Mouse (Mus musculus) heart, postnatal 0 days (tissue): ENCODE results near the gene Fryl. TPM values are rescaled to one million over a fixed set of nuclear protein-coding genes. Genes with fewer than 3 reads are reported as not detected.

Source experiments
- ATAC-seq: fragments of 200-750 bp; cut with Nextera tagmentation; 2 replicates; pipeline ENCODE4 v1.8.0; 2017; ENCODE audit warnings: low read depth, moderate number of reproducible peaks, moderate library complexity; ENCODE audit not compliant: insufficient read depth
- DNase-seq: peaks from one replicate; pipeline ENCODE4 v3.0.0-alpha.2; 2016; ENCODE audit warnings: low spot score
- H3K27ac ChIP-seq: fragments of 300-500 bp; sonication (generic); 2 replicates; pipeline ENCODE4 v1.5.1; 2014; ENCODE audit warnings: low read depth, mild to moderate bottlenecking
- H3K27me3 ChIP-seq: fragments of 300-500 bp; sonication (generic); 2 replicates; pipeline ENCODE4 v1.6.1; 2014; ENCODE audit warnings: low read length, mixed read lengths; ENCODE audit not compliant: control insufficient read depth, insufficient read depth
- H3K36me3 ChIP-seq: fragments of 300-500 bp; sonication (generic); replicated peaks from 2 replicates; pipeline ENCODE4 v1.6.1; 2014; ENCODE audit warnings: low read length, mixed read lengths; ENCODE audit not compliant: control insufficient read depth, insufficient read depth
- H3K4me1 ChIP-seq: fragments of 300-500 bp; sonication (generic); 2 replicates; pipeline ENCODE4 v1.6.1; 2014; ENCODE audit warnings: antibody characterized with exemption; ENCODE audit not compliant: control insufficient read depth, insufficient read depth
- H3K4me2 ChIP-seq: fragments of 300-500 bp; sonication (generic); 2 replicates; pipeline ENCODE4 v1.6.1; 2014; ENCODE audit warnings: low read depth, mild to moderate bottlenecking, low read length, moderate library complexity
- H3K4me3 ChIP-seq: fragments of 300-500 bp; sonication (generic); 2 replicates; pipeline ENCODE4 v1.5.1; 2014; ENCODE audit warnings: low read depth, low read length
- H3K9ac ChIP-seq: fragments of 300-500 bp; sonication (generic); replicated peaks from 2 replicates; pipeline ENCODE4 v1.6.1; 2014; ENCODE audit warnings: low read depth, low read length, mixed read lengths
- H3K9me3 ChIP-seq: fragments of 300-500 bp; sonication (generic); replicated peaks from 2 replicates; pipeline ENCODE4 v1.6.1; 2016; ENCODE audit warnings: low read length; ENCODE audit not compliant: control insufficient read depth
- CTCF ChIP-seq: IDR thresholded peaks from 2 replicates; pipeline ENCODE4 v1.5.1; 2016; ENCODE audit warnings: antibody characterized with exemption, control low read depth, low read depth
- EP300 ChIP-seq: IDR thresholded peaks from 2 replicates; pipeline ENCODE4 v1.6.1; 2016; ENCODE audit warnings: antibody characterized with exemption, low read depth
- WGBS: fragments of 180-500 bp; shearing (Covaris S2); extraction: QIAGEN DNeasy Blood & Tissue Kit; methylation state at CpG from one replicate; pipeline ENCODE4 v1.1.7; 2014; 5-methylcytosine and 5-hydroxymethylcytosine counted together
- polyA plus RNA-seq: library from polyadenylated mRNA; unstranded; fragments of >200 nt; fragmentation: Nextera tagmentation; extraction: Ambion mirVana; gene quantifications from 2 replicates; pipeline ENCODE4 v1.2.1, GENCODE M21; 2015
- total RNA-seq: library from RNA; depleted of rRNA; stranded (reverse); fragments of >200 nt; gene quantifications from 2 replicates; pipeline ENCODE4 v1.2.3, GENCODE M21; 2014; ENCODE audit warnings: low replicate concordance

The Fryl gene
- total and polyA plus RNA-seq, 2 experiments from 2014 or later = 19.3 to 43.0 TPM

- Histone ChIP-seq H3K4me1 (no peaks in the 10 kb centered on the region), H3K9me3 (no peaks in the 10 kb centered on the region), H3K27ac (no peak overlapping the region), H3K36me3 (peaks cover 59% of the 10 kb centered on the region), H3K27me3 (no peaks in the 10 kb centered on the region), H3K4me2 (no peak overlapping the region), H3K9ac (no peak overlapping the region), H3K4me3 (no peak overlapping the region)
- ATAC-seq (no peak), DNase-seq (no peak)
- 85% methylated on average over 13 of the region's 13 CpGs for WGBS
- no peak for TF ChIP-seq EP300
- TF ChIP-seq CTCF = no peak
Measured at GRCm38 (mm10) chr5:73119969-73120725, 136.3 kb downstream of the Fryl start.

DNA sequence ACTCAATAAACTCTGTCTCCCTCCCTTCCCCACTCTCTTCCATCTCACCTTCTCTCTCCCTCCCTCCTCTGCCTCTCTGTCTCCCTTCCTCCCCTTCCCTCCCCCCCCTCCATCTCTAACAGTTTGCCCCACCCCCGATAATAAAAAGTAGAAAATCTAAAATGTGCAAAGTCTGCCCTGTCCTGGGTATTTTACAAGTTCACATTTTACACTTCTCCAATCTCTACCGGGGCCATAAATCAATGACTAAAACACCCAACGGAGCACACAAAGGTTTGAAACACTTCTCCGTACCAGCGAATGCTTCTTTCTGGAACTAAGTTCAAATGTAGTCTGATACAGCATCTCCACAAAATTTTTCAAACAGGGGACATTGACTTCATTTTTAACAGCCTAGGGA lies 136.9 kb downstream of the Fryl start:
- no peaks in the 10 kb centered on the region for H3K27me3 ChIP-seq
- peaks cover 60% of the 10 kb centered on the region for H3K36me3 ChIP-seq

DNA sequence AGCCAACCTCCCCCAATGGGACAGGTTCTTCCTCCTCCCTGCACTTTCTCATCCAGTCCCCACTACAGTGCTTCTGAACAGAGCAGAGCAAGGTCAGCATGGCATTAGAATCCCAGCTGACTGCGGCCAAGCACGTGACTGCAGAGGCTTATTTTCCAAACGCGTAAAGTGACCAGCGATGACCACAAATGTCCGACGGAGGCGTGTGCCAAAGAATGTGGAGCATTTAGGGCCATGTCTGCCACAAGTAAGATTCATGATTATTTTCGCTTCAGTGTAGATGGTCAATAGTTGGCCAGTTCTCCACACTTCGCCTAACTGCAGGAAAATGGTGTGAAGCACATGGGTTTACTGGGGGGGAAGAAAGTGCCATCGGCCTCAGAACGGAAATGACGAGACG lies 137.6 kb downstream of the Fryl start:
- Histone ChIP-seq H3K4me2 (no peak overlapping the region), H3K4me3 (no peak overlapping the region), H3K9me3 (no peaks in the 10 kb centered on the region), H3K27me3 (no peaks in the 10 kb centered on the region), H3K27ac (no peak overlapping the region), H3K36me3 (peaks cover 61% of the 10 kb centered on the region), H3K4me1 (no peaks in the 10 kb centered on the region), H3K9ac (no peak overlapping the region)
- TF ChIP-seq EP300 (no peak), CTCF (no peak)
- 92% methylated on average over 14 of the region's 14 CpGs for WGBS
- DNase-seq = no peak
- ATAC-seq = no peak

More for the DNA sequence above, 136.9 kb downstream of the Fryl start:
- Histone ChIP-seq H3K27ac (no peak overlapping the region), H3K4me3 (no peak overlapping the region), H3K9me3 (no peaks in the 10 kb centered on the region), H3K9ac (no peak overlapping the region), H3K4me1 (no peaks in the 10 kb centered on the region), H3K4me2 (no peak overlapping the region)
- 89% methylated on average over 5 of the region's 5 CpGs for WGBS
- ATAC-seq (no peak), DNase-seq (no peak)
- TF ChIP-seq CTCF (no peak), EP300 (no peak)

DNA sequence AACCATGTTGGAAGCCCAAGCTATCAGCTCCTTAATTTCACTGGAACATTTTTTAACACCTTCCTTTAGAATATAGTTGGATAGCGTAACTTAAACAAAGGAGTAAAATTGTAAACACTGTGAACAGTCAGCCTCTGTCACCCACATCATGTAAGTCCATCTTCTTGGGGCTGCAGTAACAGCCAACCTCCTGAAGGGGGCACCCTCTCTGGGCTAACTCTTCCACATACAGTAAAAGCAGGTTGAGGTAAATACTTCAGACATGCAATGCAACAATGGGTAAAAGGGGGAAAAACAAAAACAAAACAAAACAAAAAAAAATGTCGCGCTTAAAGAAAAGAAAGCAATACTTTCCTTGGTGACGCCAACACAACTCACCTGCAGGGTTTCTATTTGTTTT lies 141.5 kb downstream of the Fryl start:
- peak; percentile 7 for DNase-seq
- H3K4me1 ChIP-seq = no peaks in the 10 kb centered on the region
- peaks cover 61% of the 10 kb centered on the region for H3K36me3 ChIP-seq
- H3K4me2 ChIP-seq = no peak overlapping the region
- WGBS = 95% methylated on average over 4 of the region's 4 CpGs
- H3K9ac ChIP-seq = no peak overlapping the region
- TF ChIP-seq CTCF (peak; percentile 59), EP300 (no peak)
- H3K27me3 ChIP-seq = no peaks in the 10 kb centered on the region
- ATAC-seq = no peak
- H3K9me3 ChIP-seq = no peaks in the 10 kb centered on the region
- no peak overlapping the region for H3K27ac ChIP-seq
- H3K4me3 ChIP-seq = no peak overlapping the region

- no peak overlapping the region for H3K27ac ChIP-seq
- no peaks in the 10 kb centered on the region for H3K9me3 ChIP-seq
- ATAC-seq (no peak), DNase-seq (no peak)
- no peak overlapping the region for H3K4me3 ChIP-seq
- no peaks in the 10 kb centered on the region for H3K27me3 ChIP-seq
- H3K36me3 ChIP-seq = peaks cover 68% of the 10 kb centered on the region
- H3K4me1 ChIP-seq = no peaks in the 10 kb centered on the region
- H3K4me2 ChIP-seq = no peak overlapping the region
- 88% methylated on average over 13 of the region's 13 CpGs for WGBS
- TF ChIP-seq CTCF = no peak
- TF ChIP-seq EP300 = no peak
- H3K9ac ChIP-seq = no peak overlapping the region
Measured at GRCm38 (mm10) chr5:73112331-73112730, 144.1 kb downstream of the Fryl start.

DNA sequence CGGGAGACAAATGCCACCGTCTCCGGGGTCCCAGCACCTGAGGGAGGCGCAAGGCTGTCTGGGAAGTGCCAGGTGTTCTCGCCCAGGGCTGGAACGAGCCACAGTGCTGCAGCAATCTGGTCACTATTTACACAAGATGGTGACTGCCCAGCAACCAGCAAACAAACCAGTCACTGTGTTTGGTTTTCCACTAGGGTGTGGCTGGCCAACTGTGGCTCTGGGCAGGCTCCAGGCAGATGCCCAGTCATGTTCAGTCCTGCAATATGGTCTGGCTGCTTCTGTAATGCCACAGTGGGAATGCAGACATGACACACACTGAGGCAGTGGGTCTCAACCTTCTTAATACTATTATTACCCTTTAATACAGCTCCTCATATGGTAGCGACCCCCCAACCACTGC lies 152.8 kb downstream of the Fryl start:
- H3K4me3 ChIP-seq = no peak overlapping the region
- H3K9ac ChIP-seq = no peak overlapping the region
- no peaks in the 10 kb centered on the region for H3K27me3 ChIP-seq
- ATAC-seq = no peak
- no peak overlapping the region for H3K27ac ChIP-seq
- no peaks in the 10 kb centered on the region for H3K4me1 ChIP-seq
- H3K36me3 ChIP-seq = peaks cover 87% of the 10 kb centered on the region
- TF ChIP-seq CTCF (no peak), EP300 (no peak)
- DNase-seq = no peak
- no peak overlapping the region for H3K4me2 ChIP-seq
- H3K9me3 ChIP-seq = no peaks in the 10 kb centered on the region
- WGBS = 88% methylated on average over 7 of the region's 7 CpGs
